Mouse (Mus musculus): ENCODE results near the gene Kdm1a. TPM values are rescaled to one million over a fixed set of nuclear protein-coding genes. Genes with fewer than 3 reads are reported as not detected.

Kdm1a gene
- polyA plus RNA-seq, 1 experiment from 2014 or later: 19.3 TPM

Small RNA genes lying within 50 kb of the gene (microRNA-seq; reads per million reads assigned to microRNA genes)
- gene Gm22180: not detected

Other genes with a start within 250 kb of the Kdm1a start
- 0.14 and 0.20 TPM in 2 replicates for gene Htr1d, start 179.2 kb downstream of the Kdm1a start, polyA plus RNA-seq (2015; fragmentation: Nextera tagmentation; extraction: Ambion mirVana)
- gene 6030445D17Rik, start 140.5 kb downstream of the Kdm1a start, polyA plus RNA-seq (2015; fragmentation: Nextera tagmentation; extraction: Ambion mirVana): 0.32 TPM in 1 of 2 replicates, not detected in the other
- 96.1 and 97.5 TPM in 2 replicates for gene Luzp1, start 133.0 kb downstream of the Kdm1a start, polyA plus RNA-seq (2015; fragmentation: Nextera tagmentation; extraction: Ambion mirVana)
- gene Tex46, start 7.7 kb upstream of the Kdm1a start, polyA plus RNA-seq (2015; fragmentation: Nextera tagmentation; extraction: Ambion mirVana): not detected in 2 replicates
- gene Lactbl1, start 19.9 kb upstream of the Kdm1a start, polyA plus RNA-seq (2015; fragmentation: Nextera tagmentation; extraction: Ambion mirVana): 0.04 TPM in 1 of 2 replicates, not detected in the other
- 0.70 and 1.4 TPM in 2 replicates for gene Ephb2, start 233.3 kb upstream of the Kdm1a start, polyA plus RNA-seq (2015; fragmentation: Nextera tagmentation; extraction: Ambion mirVana)